Mouse (Mus musculus): ENCODE measurements around the gene Usp48. TPM values are rescaled to one million over a fixed set of nuclear protein-coding genes. Genes with fewer than 3 reads are reported as not detected.

Gene Usp48
- polyA plus RNA-seq, 1 experiment from 2014 or later, result 76.8 TPM

DNA sequence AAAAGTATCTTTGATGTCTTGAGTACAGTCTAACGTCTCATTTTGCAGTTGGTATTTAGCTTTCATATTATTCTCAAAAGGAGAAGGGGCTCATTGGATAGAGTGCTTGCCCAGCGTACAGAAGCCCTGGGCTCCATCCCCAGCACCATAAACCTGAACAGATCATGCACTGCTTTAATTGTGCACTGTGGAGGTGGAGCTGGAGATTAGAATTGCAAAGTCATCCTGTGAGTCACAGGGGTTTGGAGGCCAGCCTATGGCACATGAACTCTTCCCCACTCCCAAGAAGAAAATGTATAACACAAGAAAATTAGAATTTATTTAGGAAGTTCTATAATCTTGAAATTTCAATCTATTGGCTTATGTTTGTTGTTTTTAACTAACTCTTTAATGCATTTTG is 49.9 kb downstream of the Usp48 start:
- Histone ChIP-seq H3K36me3 (ENCODE audit: control insufficient read depth, insufficient read depth, low read length) (peaks cover 79% of the 10 kb centered on the region), H3K27ac (replicated peaks; ENCODE audit: low read depth, low read length) (no peak overlapping the region), H3K4me1 (ENCODE audit: control insufficient read depth, insufficient read depth, low read length) (no peaks in the 10 kb centered on the region), H3K9me3 (ENCODE audit: control insufficient read depth, low read length) (no peaks in the 10 kb centered on the region), H3K4me2 (ENCODE audit: low read length) (no peak overlapping the region), H3K27me3 (ENCODE audit: control insufficient read depth, insufficient read depth, low read length) (no peaks in the 10 kb centered on the region), H3K9ac (replicated peaks; ENCODE audit: low read length) (no peak overlapping the region), H3K4me3 (replicated peaks; ENCODE audit: low read depth, low read length) (no peak overlapping the region)
- DNase-seq (no peak), ATAC-seq (ENCODE audit: low FRiP score, low TSS enrichment) (no peak)
- 86% methylated on average over 2 of the region's 2 CpGs for WGBS

DNA sequence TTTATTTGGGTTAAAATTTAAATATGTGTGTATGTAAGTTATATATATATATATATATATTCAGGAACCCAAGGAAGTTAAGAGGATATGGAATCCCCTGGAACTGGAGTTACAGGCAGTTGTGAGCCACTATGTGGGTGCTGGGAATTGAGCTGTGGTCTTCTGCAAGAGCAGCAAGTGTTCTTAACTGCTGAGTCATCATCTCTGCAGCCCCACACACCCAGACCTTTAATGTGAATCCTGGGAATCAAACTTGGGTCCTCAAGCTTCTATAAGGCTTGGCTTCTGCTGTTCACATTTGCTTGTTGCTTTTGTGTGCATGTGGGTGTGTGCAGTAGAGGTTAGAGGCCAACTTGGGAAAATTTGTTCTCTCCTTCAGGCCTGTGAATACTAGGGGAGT is 52.7 kb downstream of the Usp48 start:
- ATAC-seq (ENCODE audit: low FRiP score, low TSS enrichment), result no peak
- no peak for DNase-seq

DNA sequence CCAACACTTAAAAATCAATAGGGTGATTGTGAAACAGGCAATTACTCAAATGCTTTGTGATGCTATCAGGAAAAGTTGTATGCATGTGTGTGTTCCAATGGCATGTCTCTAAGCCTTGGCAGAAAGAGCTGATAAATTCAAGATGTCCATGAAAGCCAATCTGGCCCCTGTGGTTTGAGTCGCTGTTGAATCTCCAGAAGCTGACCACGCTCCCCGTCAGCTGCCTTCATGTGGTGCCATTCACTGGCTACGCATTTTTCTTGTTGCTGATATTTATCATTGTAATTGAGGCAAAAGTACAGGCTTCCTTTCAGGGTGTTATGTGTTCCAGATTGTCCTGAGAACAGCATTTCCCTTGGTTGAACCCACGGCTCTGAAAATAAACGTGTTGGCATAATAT is 54.1 kb downstream of the Usp48 start:
- WGBS, result 89% methylated on average over 6 of the region's 6 CpGs
- H3K27me3 ChIP-seq (ENCODE audit: control insufficient read depth, insufficient read depth, low read length), result no peaks in the 10 kb centered on the region
- H3K9ac ChIP-seq (replicated peaks; ENCODE audit: low read length), result no peak overlapping the region
- ATAC-seq (ENCODE audit: low FRiP score, low TSS enrichment) (no peak), DNase-seq (no peak)
- H3K27ac ChIP-seq (replicated peaks; ENCODE audit: low read depth, low read length), result no peak overlapping the region
- no peak overlapping the region for H3K4me2 ChIP-seq (ENCODE audit: low read length)
- no peaks in the 10 kb centered on the region for H3K9me3 ChIP-seq (ENCODE audit: control insufficient read depth, low read length)
- no peaks in the 10 kb centered on the region for H3K4me1 ChIP-seq (ENCODE audit: control insufficient read depth, insufficient read depth, low read length)
- no peak overlapping the region for H3K4me3 ChIP-seq (replicated peaks; ENCODE audit: low read depth, low read length)
- peaks cover 91% of the 10 kb centered on the region for H3K36me3 ChIP-seq (ENCODE audit: control insufficient read depth, insufficient read depth, low read length)

More for the DNA sequence above, 52.7 kb downstream of the Usp48 start:
- no peak overlapping the region for H3K4me2 ChIP-seq (ENCODE audit: low read length)
- no peaks in the 10 kb centered on the region for H3K4me1 ChIP-seq (ENCODE audit: control insufficient read depth, insufficient read depth, low read length)
- H3K27ac ChIP-seq (replicated peaks; ENCODE audit: low read depth, low read length), result no peak overlapping the region
- no peak overlapping the region for H3K4me3 ChIP-seq (replicated peaks; ENCODE audit: low read depth, low read length)
- no peaks in the 10 kb centered on the region for H3K9me3 ChIP-seq (ENCODE audit: control insufficient read depth, low read length)
- H3K27me3 ChIP-seq (ENCODE audit: control insufficient read depth, insufficient read depth, low read length), result no peaks in the 10 kb centered on the region
- no peak overlapping the region for H3K9ac ChIP-seq (replicated peaks; ENCODE audit: low read length)
- peaks cover 81% of the 10 kb centered on the region for H3K36me3 ChIP-seq (ENCODE audit: control insufficient read depth, insufficient read depth, low read length)

DNA sequence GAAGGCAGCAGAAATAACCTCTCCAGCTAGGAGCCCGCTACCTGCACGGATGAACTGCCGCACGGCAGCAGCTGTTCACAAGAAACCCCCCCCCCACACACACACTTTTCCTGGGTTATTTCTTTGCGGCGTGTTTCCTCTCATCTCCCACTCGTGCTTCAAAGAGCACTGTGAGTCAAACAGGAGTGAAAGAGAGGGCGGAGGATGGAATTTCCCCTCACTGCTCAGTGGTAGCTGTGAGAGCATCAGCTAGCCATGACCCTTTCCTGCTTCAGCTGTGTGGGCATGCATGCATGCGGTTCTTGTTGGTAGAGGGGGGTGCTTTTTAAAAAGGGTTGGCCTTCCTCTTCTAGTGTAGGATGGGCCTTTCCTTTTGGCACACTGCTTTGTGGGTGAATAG is 54.7 kb downstream of the Usp48 start:
- WGBS, result 92% methylated on average over 9 of the region's 9 CpGs
- H3K4me2 ChIP-seq (ENCODE audit: low read length), result no peak overlapping the region
- H3K27me3 ChIP-seq (ENCODE audit: control insufficient read depth, insufficient read depth, low read length), result no peaks in the 10 kb centered on the region
- no peak overlapping the region for H3K4me3 ChIP-seq (replicated peaks; ENCODE audit: low read depth, low read length)
- H3K36me3 ChIP-seq (ENCODE audit: control insufficient read depth, insufficient read depth, low read length), result peaks cover 93% of the 10 kb centered on the region
- ATAC-seq (ENCODE audit: low FRiP score, low TSS enrichment), result no peak
- no peaks in the 10 kb centered on the region for H3K9me3 ChIP-seq (ENCODE audit: control insufficient read depth, low read length)
- DNase-seq, result no peak
- no peak overlapping the region for H3K9ac ChIP-seq (replicated peaks; ENCODE audit: low read length)
- H3K4me1 ChIP-seq (ENCODE audit: control insufficient read depth, insufficient read depth, low read length), result no peaks in the 10 kb centered on the region
- no peak overlapping the region for H3K27ac ChIP-seq (replicated peaks; ENCODE audit: low read depth, low read length)

DNA sequence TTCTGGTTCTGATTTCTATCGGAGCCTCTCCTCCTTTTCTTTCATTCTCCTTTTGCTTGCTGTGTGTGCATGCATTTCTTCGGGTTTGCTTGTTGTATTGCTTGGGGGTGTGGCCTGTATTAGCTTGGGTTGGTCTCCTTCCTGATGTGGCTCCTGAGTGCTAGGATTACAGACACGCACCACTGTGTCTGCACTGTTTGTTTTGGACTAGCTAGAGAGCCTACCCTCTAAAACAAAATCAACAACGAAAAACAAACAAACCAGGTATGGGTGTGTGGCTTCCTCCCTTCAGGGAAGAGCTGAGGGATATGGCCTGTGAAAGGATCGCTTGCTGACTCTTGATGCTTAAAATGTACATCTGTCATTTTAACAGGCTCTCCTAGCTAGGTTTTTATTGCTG is 57.4 kb downstream of the Usp48 start:
- H3K4me3 ChIP-seq (replicated peaks; ENCODE audit: low read depth, low read length), result no peak overlapping the region
- no peak overlapping the region for H3K4me2 ChIP-seq (ENCODE audit: low read length)
- no peaks in the 10 kb centered on the region for H3K27me3 ChIP-seq (ENCODE audit: control insufficient read depth, insufficient read depth, low read length)
- H3K27ac ChIP-seq (replicated peaks; ENCODE audit: low read depth, low read length), result no peak overlapping the region
- 75% methylated on average over 5 of the region's 5 CpGs for WGBS
- H3K4me1 ChIP-seq (ENCODE audit: control insufficient read depth, insufficient read depth, low read length), result no peaks in the 10 kb centered on the region
- H3K9me3 ChIP-seq (ENCODE audit: control insufficient read depth, low read length), result no peaks in the 10 kb centered on the region
- peaks cover 92% of the 10 kb centered on the region for H3K36me3 ChIP-seq (ENCODE audit: control insufficient read depth, insufficient read depth, low read length)
- ATAC-seq (ENCODE audit: low FRiP score, low TSS enrichment) (no peak), DNase-seq (no peak)
- H3K9ac ChIP-seq (replicated peaks; ENCODE audit: low read length), result no peak overlapping the region

DNA sequence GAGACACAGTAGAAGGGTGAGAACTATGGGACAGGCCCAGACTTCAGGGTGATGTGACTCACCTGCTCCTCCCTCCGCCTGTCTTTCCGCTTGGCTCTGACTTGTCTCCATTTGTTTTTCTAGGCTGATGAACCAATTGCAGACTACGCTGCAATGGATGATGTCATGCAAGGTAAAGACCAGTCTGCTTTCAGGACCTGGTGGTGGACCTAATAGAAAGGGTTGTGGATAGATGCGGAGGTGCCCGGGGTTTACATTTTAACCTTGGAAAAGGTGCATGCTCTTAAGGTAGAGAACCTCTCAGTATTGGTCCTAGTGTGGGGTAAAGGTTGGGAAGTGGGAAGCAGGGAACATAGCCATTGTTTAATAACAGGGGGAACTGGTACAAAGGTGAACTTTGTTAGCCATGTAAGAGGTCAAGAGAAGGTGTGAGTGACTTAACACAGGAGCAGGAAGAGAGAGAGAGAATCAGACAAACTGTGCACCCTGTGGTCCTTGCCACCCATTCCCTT is 59.3 kb downstream of the Usp48 start:
- ATAC-seq (ENCODE audit: low FRiP score, low TSS enrichment), result no peak
- DNase-seq, result no peak
- H3K9ac ChIP-seq (replicated peaks; ENCODE audit: low read length), result no peak overlapping the region
- WGBS, result 95% methylated on average over 5 of the region's 5 CpGs
- peaks cover 94% of the 10 kb centered on the region for H3K36me3 ChIP-seq (ENCODE audit: control insufficient read depth, insufficient read depth, low read length)
- no peaks in the 10 kb centered on the region for H3K27me3 ChIP-seq (ENCODE audit: control insufficient read depth, insufficient read depth, low read length)
- no peaks in the 10 kb centered on the region for H3K9me3 ChIP-seq (ENCODE audit: control insufficient read depth, low read length)
- no peak overlapping the region for H3K4me2 ChIP-seq (ENCODE audit: low read length)
- H3K4me1 ChIP-seq (ENCODE audit: control insufficient read depth, insufficient read depth, low read length), result no peaks in the 10 kb centered on the region
- no peak overlapping the region for H3K27ac ChIP-seq (replicated peaks; ENCODE audit: low read depth, low read length)
- no peak overlapping the region for H3K4me3 ChIP-seq (replicated peaks; ENCODE audit: low read depth, low read length)

DNA sequence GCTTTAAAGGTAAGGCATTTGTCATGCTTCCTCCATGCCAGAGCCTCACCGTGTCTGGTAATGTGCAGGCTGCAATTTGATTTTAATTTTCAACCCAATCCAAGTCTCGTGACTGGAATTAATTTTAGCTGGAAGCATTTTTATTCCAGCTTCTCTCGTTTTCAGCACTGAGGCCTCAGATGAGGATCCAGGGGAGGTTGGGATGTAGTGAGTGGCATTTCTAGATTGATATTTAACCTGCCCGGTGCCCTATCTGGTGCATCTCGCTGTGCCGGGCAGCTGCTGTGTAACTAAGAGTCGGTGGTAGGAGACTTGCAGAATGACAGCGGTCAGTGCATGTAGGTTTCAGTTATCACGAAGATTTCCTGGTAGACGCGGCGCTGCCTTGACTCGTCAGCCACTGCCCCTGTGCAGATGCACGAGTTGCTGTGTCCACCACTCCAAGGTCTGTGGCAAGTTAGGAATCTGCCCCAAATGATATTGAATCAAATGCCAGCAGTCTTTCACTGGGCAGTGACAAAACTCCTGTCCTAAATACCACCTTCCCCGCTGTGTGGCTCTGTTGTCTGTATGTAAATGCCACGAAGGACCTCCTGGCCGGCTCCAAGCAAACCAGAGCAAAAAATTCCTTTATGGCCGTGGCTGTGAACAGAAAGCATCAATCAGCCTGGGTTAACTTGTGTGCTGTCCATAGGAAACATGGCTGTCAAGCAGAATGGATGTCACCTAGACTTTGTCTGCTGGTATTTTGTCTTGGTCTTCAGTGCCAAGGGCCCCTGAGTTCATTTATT is 61.9 kb downstream of the Usp48 start:
- H3K4me3 ChIP-seq (replicated peaks; ENCODE audit: low read depth, low read length), result no peak overlapping the region
- no peaks in the 10 kb centered on the region for H3K9me3 ChIP-seq (ENCODE audit: control insufficient read depth, low read length)
- no peak overlapping the region for H3K4me2 ChIP-seq (ENCODE audit: low read length)
- H3K4me1 ChIP-seq (ENCODE audit: control insufficient read depth, insufficient read depth, low read length), result peaks cover 4% of the 10 kb centered on the region; the same call in 1 of the 2 replicates
- no peak for DNase-seq
- H3K27me3 ChIP-seq (ENCODE audit: control insufficient read depth, insufficient read depth, low read length), result no peaks in the 10 kb centered on the region
- no peak for ATAC-seq (ENCODE audit: low FRiP score, low TSS enrichment)
- WGBS, result 76% methylated on average over 18 of the region's 18 CpGs
- H3K27ac ChIP-seq (replicated peaks; ENCODE audit: low read depth, low read length), result no peak overlapping the region
- peaks cover 73% of the 10 kb centered on the region for H3K36me3 ChIP-seq (ENCODE audit: control insufficient read depth, insufficient read depth, low read length)
- no peak overlapping the region for H3K9ac ChIP-seq (replicated peaks; ENCODE audit: low read length)

DNA sequence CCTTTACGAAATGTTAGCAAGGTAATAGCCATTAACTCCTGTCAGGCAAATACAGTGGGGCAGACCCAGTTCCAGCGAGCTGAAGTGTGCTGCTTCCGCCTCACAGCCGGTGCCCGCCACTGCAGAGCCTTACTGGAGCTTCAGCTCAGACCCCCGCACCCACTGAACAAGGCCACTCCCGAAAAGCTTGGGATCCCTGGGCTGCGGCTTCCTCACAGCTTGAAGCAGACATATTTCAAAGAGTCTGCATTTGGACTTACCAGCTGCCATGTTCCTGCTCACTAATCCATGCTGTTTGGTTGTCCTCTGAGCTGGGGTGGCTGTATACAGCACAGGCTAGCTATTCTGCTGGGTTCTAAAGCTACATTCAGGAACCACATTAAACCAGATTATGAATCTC is 64.1 kb downstream of the Usp48 start:
- Histone ChIP-seq H3K4me1 (ENCODE audit: control insufficient read depth, insufficient read depth, low read length) (peaks cover 11% of the 10 kb centered on the region), H3K9me3 (ENCODE audit: control insufficient read depth, low read length) (no peaks in the 10 kb centered on the region), H3K27me3 (ENCODE audit: control insufficient read depth, insufficient read depth, low read length) (no peaks in the 10 kb centered on the region), H3K4me2 (ENCODE audit: low read length) (no peak overlapping the region), H3K36me3 (ENCODE audit: control insufficient read depth, insufficient read depth, low read length) (peaks cover 51% of the 10 kb centered on the region), H3K4me3 (replicated peaks; ENCODE audit: low read depth, low read length) (no peak overlapping the region), H3K27ac (replicated peaks; ENCODE audit: low read depth, low read length) (no peak overlapping the region), H3K9ac (replicated peaks; ENCODE audit: low read length) (no peak overlapping the region)
- DNase-seq (no peak), ATAC-seq (ENCODE audit: low FRiP score, low TSS enrichment) (no peak)
- WGBS, result 87% methylated on average over 8 of the region's 8 CpGs

DNA sequence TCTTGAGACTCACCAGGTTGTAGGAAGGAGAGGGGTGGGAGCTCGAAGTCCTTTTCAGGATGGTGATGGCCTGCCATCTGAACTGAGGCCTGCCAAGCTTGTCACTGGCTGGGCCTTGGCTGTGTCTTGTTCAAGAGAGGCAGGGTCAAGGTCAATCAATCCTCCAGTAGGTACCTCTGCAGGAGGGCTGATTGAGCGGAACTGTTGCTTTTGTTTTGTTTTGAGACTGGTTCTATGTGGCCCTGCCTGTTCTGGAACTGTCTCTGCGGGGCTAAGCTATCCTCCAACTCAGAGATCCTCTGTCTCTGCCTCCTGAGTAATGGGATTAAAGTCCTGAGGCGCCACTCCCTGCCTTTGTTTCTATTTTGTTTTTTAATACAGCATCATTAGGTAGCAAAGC is 66.0 kb downstream of the Usp48 start:
- DNase-seq (no peak), ATAC-seq (ENCODE audit: low FRiP score, low TSS enrichment) (no peak)
- Histone ChIP-seq H3K9ac (replicated peaks; ENCODE audit: low read length) (no peak overlapping the region), H3K27ac (replicated peaks; ENCODE audit: low read depth, low read length) (no peak overlapping the region), H3K27me3 (ENCODE audit: control insufficient read depth, insufficient read depth, low read length) (no peaks in the 10 kb centered on the region), H3K4me3 (replicated peaks; ENCODE audit: low read depth, low read length) (no peak overlapping the region), H3K9me3 (ENCODE audit: control insufficient read depth, low read length) (no peaks in the 10 kb centered on the region), H3K4me1 (ENCODE audit: control insufficient read depth, insufficient read depth, low read length) (peaks cover 16% of the 10 kb centered on the region), H3K4me2 (ENCODE audit: low read length) (no peak overlapping the region), H3K36me3 (ENCODE audit: control insufficient read depth, insufficient read depth, low read length) (peaks cover 37% of the 10 kb centered on the region)
- WGBS, result 39% methylated on average over 4 of the region's 4 CpGs

Data from midbrain, embryonic 14.5 days (tissue).